Mouse (Mus musculus): ENCODE data around the gene Gm21992.

DNA sequence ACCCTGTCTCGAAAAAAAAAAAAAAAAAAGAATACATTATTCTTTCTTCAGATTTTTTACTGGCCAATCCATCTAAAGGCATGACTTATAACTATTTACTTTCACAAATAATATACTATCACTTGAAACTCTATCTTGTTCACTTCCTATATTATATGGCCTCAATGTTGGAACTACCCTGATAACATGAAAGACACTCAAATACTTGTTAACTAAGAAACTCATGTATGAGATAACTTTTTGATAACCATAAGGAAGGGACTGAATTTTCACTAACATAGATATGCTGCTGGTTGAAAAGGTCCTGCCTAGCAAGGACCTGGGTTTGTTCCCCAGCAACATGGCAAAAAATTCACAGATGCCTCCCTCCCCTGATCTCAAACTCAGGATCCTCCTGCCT is 15.5 kb downstream of the Gm21992 start:
- no peak for TF ChIP-seq POLR2A (IDR thresholded peaks at IDR 0.05; ENCODE audit: insufficient read depth, low read depth, low read length)
- TF ChIP-seq EP300 (IDR thresholded peaks at IDR 0.05; ENCODE audit: insufficient read depth, low read depth, low read length): no peak
- TF ChIP-seq CTCF (IDR thresholded peaks at IDR 0.05): no peak
